Mouse (Mus musculus): ENCODE data around the gene Itprip. TPM values are rescaled to one million over a fixed set of nuclear protein-coding genes. Genes with fewer than 3 reads are reported as not detected.

The Itprip gene
- total and polyA plus RNA-seq, 3 experiments = 1.5 to 3.5 (median 3.5) TPM

DNA sequence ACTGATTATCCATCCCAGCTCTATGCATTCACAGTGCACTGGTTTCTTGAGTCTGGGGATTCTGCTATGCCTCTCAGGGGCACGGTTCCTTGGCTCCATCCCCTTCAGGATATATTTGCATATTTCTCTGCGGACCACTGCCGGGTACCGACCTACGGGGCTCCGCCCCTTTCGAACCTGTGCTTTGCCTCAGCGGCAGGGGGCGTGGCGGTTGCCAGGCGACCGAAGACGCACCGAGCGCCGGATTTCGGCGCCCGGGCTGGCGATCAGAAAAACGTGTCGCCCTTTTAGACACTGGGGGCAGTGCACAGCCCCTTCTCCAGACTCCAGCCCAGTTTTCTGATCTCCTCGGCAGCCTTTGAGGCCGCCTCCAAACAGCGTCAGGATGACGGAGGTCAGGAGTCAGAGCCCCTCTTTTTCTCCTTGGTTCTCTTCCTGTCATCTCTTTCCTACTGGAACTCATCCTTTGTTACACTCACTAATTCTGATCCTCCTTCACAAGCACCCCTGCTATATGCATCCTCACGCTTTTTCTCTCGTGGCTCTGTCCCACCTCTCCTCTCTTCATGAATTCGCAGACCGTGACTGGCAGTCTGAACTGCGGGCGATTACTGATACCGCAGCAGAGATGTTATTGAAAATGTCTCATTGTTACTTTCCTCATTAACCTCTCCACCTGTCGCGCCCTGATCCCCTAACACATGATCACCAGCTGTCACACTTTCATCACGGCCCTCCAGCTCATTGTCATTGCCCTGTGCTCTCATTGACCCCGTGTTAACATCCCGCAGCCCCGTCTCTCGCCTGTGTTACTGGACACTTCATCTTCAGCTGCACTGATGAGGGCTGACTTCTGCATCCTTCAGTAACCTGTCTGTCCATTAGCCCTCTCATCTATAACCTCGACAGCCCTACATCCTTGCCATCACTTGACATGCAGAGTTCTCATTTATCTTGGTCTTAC is 18.6 kb upstream of the Itprip start, which contains the start of gene Cfap58:
Gene Cfap58, plus strand, starts transcription at position 233 of the 964 bp plus-strand sequence.
- Histone ChIP-seq H3K4me3 (ENCODE audit: low read depth, low read length) (no peak within 1 kb of the TSS), H3K27me3 (ENCODE audit: insufficient read depth, low read length) (no peaks in the 10 kb centered on the region), H3K36me3 (replicated peaks) (no peaks in the 10 kb centered on the region), H3K4me1 (ENCODE audit: insufficient read depth, low read depth, low read length) (no peaks in the 10 kb centered on the region), H3K9me3 (replicated peaks) (peaks cover 22% of the 10 kb centered on the region)
- DNase-seq (ENCODE audit: low spot score) (no peak), ATAC-seq (ENCODE audit: extremely low read depth, insufficient number of reproducible peaks, low FRiP score, poor library complexity, severe bottlenecking) (no peak)
- TF ChIP-seq TAL1 (conservative IDR thresholded peaks at IDR 0.05; ENCODE audit: low read depth, low read length) = no peak
- TF ChIP-seq POLR2AphosphoS5 (IDR thresholded peaks at IDR 0.05; ENCODE audit: insufficient replicate concordance, low read depth, low read length) = no peak

DNA sequence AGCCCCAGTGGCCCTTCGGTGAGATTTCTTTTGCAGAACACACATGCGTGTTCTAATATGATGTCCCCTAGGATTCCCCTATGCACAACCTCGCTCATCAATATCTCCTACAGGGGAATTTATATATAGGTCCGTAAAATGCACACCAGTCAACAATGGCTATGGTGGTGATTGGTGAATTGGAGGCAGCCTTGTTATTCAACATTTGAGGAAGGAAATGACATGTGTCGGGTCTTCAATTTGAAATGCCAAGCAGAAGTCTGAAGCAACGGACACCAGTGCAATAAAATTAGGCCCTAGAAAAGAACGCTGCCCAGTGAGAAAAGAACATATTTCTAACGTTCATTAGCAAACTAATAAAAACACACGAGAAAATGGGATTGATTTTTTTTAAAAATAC is 17.8 kb upstream of the Itprip start:
- DNase-seq (ENCODE audit: low spot score) = no peak
- H3K9me3 ChIP-seq (replicated peaks) = peaks cover 22% of the 10 kb centered on the region
- no peak for TF ChIP-seq GATA1 (IDR thresholded peaks at IDR 0.05; ENCODE audit: borderline replicate concordance, low read length)
- TF ChIP-seq TAL1 (conservative IDR thresholded peaks at IDR 0.05; ENCODE audit: low read depth, low read length) = no peak
- TF ChIP-seq GATA2 (IDR thresholded peaks at IDR 0.05; ENCODE audit: borderline replicate concordance, low read depth, low read length) = no peak
- TF ChIP-seq POLR2AphosphoS5 (IDR thresholded peaks at IDR 0.05; ENCODE audit: insufficient replicate concordance, low read depth, low read length) = no peak
- no peak for TF ChIP-seq CTCF (IDR thresholded peaks at IDR 0.05; ENCODE audit: low read depth, low read length)
- H3K27me3 ChIP-seq (ENCODE audit: insufficient read depth, low read length) = no peaks in the 10 kb centered on the region
- ATAC-seq (ENCODE audit: extremely low read depth, insufficient number of reproducible peaks, low FRiP score, poor library complexity, severe bottlenecking) = no peak
- H3K4me3 ChIP-seq (ENCODE audit: low read depth, low read length) = no peak overlapping the region
- no peaks in the 10 kb centered on the region for H3K36me3 ChIP-seq (replicated peaks)
- H3K4me1 ChIP-seq (ENCODE audit: insufficient read depth, low read depth, low read length) = no peaks in the 10 kb centered on the region

DNA sequence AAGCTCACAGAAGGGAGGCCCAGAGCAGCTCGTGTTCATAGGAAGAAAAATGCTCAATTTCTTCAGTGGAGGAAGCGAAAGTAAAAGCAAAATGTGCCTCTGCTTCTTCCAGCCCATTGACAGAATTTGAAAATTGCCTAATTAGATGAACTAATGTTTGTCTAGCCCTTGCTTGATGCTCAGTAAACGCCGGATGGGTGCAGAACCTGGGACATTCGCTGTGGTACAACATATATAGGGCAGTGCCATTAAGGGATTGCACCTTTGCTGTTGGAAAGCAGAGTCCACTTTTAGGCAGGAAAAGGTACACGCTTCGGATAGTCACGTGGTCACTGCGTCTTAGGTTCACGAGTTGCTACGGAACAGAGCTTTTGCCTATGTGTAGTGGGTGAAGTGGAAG is 17.4 kb upstream of the Itprip start:
- no peak overlapping the region for H3K4me3 ChIP-seq (ENCODE audit: low read depth, low read length)
- no peaks in the 10 kb centered on the region for H3K36me3 ChIP-seq (replicated peaks)
- H3K9me3 ChIP-seq (replicated peaks) = peaks cover 25% of the 10 kb centered on the region
- TF ChIP-seq POLR2AphosphoS5 (IDR thresholded peaks at IDR 0.05; ENCODE audit: insufficient replicate concordance, low read depth, low read length) (no peak), TAL1 (conservative IDR thresholded peaks at IDR 0.05; ENCODE audit: low read depth, low read length) (no peak), GATA2 (IDR thresholded peaks at IDR 0.05; ENCODE audit: borderline replicate concordance, low read depth, low read length) (no peak), GATA1 (IDR thresholded peaks at IDR 0.05; ENCODE audit: borderline replicate concordance, low read length) (no peak), CTCF (IDR thresholded peaks at IDR 0.05; ENCODE audit: low read depth, low read length) (no peak)
- no peaks in the 10 kb centered on the region for H3K4me1 ChIP-seq (ENCODE audit: insufficient read depth, low read depth, low read length)
- ATAC-seq (ENCODE audit: extremely low read depth, insufficient number of reproducible peaks, low FRiP score, poor library complexity, severe bottlenecking) (no peak), DNase-seq (ENCODE audit: low spot score) (no peak)
- H3K27me3 ChIP-seq (ENCODE audit: insufficient read depth, low read length) = no peaks in the 10 kb centered on the region

DNA sequence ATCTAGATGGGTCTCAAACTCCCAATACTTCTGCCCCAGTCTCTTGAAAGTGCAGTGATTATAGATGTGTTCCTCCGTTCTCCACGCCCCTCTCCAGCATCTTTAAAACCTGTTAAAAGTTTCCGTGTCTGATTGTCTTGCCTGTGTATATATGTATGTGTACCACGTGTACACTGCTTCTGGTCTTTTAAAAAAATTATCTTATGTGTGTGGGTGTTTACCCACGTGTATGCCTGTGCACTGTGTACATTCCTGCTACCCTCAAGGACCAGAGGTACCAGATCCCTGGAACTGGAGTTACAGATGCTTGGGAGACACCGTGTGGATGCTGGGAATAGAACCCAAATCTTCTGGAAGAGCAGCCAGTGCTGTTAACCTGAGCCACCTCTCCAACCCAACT is 16.4 kb upstream of the Itprip start:
- DNase-seq (ENCODE audit: low spot score) (no peak), ATAC-seq (ENCODE audit: extremely low read depth, insufficient number of reproducible peaks, low FRiP score, poor library complexity, severe bottlenecking) (no peak)
- H3K9me3 ChIP-seq (replicated peaks) = peaks cover 29% of the 10 kb centered on the region
- no peaks in the 10 kb centered on the region for H3K36me3 ChIP-seq (replicated peaks)
- no peaks in the 10 kb centered on the region for H3K4me1 ChIP-seq (ENCODE audit: insufficient read depth, low read depth, low read length)
- no peak overlapping the region for H3K4me3 ChIP-seq (ENCODE audit: low read depth, low read length)
- no peaks in the 10 kb centered on the region for H3K27me3 ChIP-seq (ENCODE audit: insufficient read depth, low read length)
- TF ChIP-seq POLR2AphosphoS5 (IDR thresholded peaks at IDR 0.05; ENCODE audit: insufficient replicate concordance, low read depth, low read length) (no peak), TAL1 (conservative IDR thresholded peaks at IDR 0.05; ENCODE audit: low read depth, low read length) (no peak)

DNA sequence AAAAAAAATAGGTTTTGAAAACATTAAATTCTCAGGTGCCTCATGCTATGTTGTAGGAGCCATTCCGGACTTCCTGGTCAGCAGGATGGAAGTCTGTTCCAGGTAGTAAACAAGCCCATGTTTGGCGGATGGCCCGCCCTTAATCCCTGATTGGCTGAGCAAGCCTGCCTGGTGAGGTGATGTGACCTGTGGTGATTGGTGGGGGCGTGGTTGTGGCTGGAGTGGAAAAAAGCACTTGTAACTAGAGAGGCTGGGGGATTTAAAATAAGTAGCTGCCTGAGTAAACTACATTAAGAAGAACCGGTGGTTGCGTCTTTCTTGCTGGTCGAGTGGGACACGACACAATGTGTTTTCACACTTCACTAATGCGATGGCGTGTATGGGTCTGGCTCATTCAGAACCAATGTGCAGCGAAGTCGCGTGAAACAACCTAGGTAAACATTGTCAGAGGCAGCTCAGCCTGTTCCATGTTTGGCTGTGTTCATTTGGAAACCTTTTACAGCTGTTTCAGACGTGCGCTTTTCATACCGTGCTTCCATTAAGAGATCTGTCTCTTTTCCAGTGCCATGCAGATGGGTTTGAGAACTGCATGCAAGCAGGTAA is 15.6 kb upstream of the Itprip start:
- ATAC-seq (ENCODE audit: extremely low read depth, insufficient number of reproducible peaks, low FRiP score, poor library complexity, severe bottlenecking) = no peak
- Histone ChIP-seq H3K9me3 (replicated peaks) (peaks cover 27% of the 10 kb centered on the region), H3K4me3 (ENCODE audit: low read depth, low read length) (no peak overlapping the region), H3K36me3 (replicated peaks) (no peaks in the 10 kb centered on the region), H3K4me1 (ENCODE audit: insufficient read depth, low read depth, low read length) (no peaks in the 10 kb centered on the region), H3K27me3 (ENCODE audit: insufficient read depth, low read length) (no peaks in the 10 kb centered on the region)
- no peak for TF ChIP-seq TAL1 (conservative IDR thresholded peaks at IDR 0.05; ENCODE audit: low read depth, low read length)
- no peak for TF ChIP-seq GATA2 (IDR thresholded peaks at IDR 0.05; ENCODE audit: borderline replicate concordance, low read depth, low read length)
- TF ChIP-seq POLR2AphosphoS5 (IDR thresholded peaks at IDR 0.05; ENCODE audit: insufficient replicate concordance, low read depth, low read length) = no peak
- no peak for TF ChIP-seq GATA1 (IDR thresholded peaks at IDR 0.05; ENCODE audit: borderline replicate concordance, low read length)
- no peak for TF ChIP-seq CTCF (IDR thresholded peaks at IDR 0.05; ENCODE audit: low read depth, low read length)
- no peak for DNase-seq (ENCODE audit: low spot score)

DNA sequence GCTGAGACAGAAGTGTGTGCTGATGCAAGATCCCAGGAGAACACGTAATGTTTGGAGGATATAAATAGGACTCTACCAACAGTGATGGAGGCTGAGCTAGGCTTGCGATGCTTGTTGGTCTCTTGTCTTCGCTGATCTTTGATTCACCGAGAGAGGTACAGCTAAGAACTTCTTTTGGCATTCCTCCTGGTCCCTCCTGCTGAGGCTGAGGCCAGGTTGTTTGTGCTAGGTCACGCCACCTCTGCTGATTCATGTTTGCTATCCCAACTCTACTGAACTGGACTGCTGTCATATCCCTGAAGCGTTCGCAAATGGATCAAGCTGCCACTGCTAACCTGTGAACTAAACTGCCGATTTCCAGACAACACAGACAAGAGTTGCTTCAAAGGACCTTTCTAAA is 15.0 kb upstream of the Itprip start:
- H3K36me3 ChIP-seq (replicated peaks) = no peaks in the 10 kb centered on the region
- H3K4me1 ChIP-seq (ENCODE audit: insufficient read depth, low read depth, low read length) = no peaks in the 10 kb centered on the region
- TF ChIP-seq CTCF (IDR thresholded peaks at IDR 0.05; ENCODE audit: low read depth, low read length) (no peak), POLR2AphosphoS5 (IDR thresholded peaks at IDR 0.05; ENCODE audit: insufficient replicate concordance, low read depth, low read length) (no peak)
- DNase-seq (ENCODE audit: low spot score) (no peak), ATAC-seq (ENCODE audit: extremely low read depth, insufficient number of reproducible peaks, low FRiP score, poor library complexity, severe bottlenecking) (no peak)
- no peaks in the 10 kb centered on the region for H3K27me3 ChIP-seq (ENCODE audit: insufficient read depth, low read length)
- no peak overlapping the region for H3K4me3 ChIP-seq (ENCODE audit: low read depth, low read length)
- H3K9me3 ChIP-seq (replicated peaks) = peaks cover 28% of the 10 kb centered on the region
